Mouse (Mus musculus) ES-Bruce4 (cell line): Measurements from ENCODE around the gene Mt2. TPM values are rescaled to one million over a fixed set of nuclear protein-coding genes. Genes with fewer than 3 reads are reported as not detected.

Experiments
- H3K27ac ChIP-seq: 2 replicates; pipeline ENCODE4 v1.5.1; 2012; ENCODE audit warnings: low read length, inconsistent platforms; ENCODE audit not compliant: insufficient read depth
- H3K27me3 ChIP-seq: 2 replicates; pipeline ENCODE4 v1.6.1; 2012; ENCODE audit warnings: mild to moderate bottlenecking, low read length, inconsistent platforms; ENCODE audit not compliant: control insufficient read depth, poor library complexity, insufficient read depth, severe bottlenecking
- H3K36me3 ChIP-seq: 2 replicates; pipeline ENCODE4 v1.6.1; 2012; ENCODE audit warnings: inconsistent platforms, mild to moderate bottlenecking, low read length, moderate library complexity; ENCODE audit not compliant: control insufficient read depth, poor library complexity, insufficient read depth, severe bottlenecking
- H3K4me1 ChIP-seq: one replicate; pipeline ENCODE4 v1.8.1; 2011; ENCODE audit warnings: low read length; ENCODE audit not compliant: control insufficient read depth, insufficient read depth
- H3K4me3 ChIP-seq: 2 replicates; pipeline ENCODE4 v1.5.1; 2011; ENCODE audit warnings: low read depth, mild to moderate bottlenecking, low read length
- H3K9ac ChIP-seq: 2 replicates; pipeline ENCODE4 v1.6.1; 2012; ENCODE audit warnings: low read depth, mild to moderate bottlenecking, inconsistent platforms; ENCODE audit not compliant: poor library complexity, severe bottlenecking
- H3K9me3 ChIP-seq: replicated peaks from 2 replicates; pipeline ENCODE4 v1.6.1; 2012; ENCODE audit warnings: mild to moderate bottlenecking, low read length, inconsistent platforms; ENCODE audit not compliant: control insufficient read depth, poor library complexity, insufficient read depth, severe bottlenecking
- CTCF ChIP-seq: IDR thresholded peaks from one replicate; pipeline ENCODE4 v1.8.1; 2011; ENCODE audit warnings: low read depth, low read length
- EP300 ChIP-seq: IDR thresholded peaks from 2 replicates; pipeline ENCODE4 v1.6.1; 2011; ENCODE audit warnings: low read depth, low read length; ENCODE audit not compliant: insufficient read depth
- POLR2A ChIP-seq: IDR thresholded peaks from one replicate; pipeline ENCODE4 v1.8.1; 2011; ENCODE audit warnings: low read length; ENCODE audit not compliant: insufficient read depth
- polyA plus RNA-seq: library from polyadenylated mRNA; stranded (reverse); fragments of >200 nt; gene quantifications from 2 replicates; pipeline ENCODE4 v1.2.4, GENCODE M21; 2011; ENCODE audit warnings: low read depth; ENCODE audit not compliant: missing spikeins, insufficient read depth, insufficient read length

The Mt2 gene
- polyA plus RNA-seq, 1 experiment = 1,296 TPM

DNA sequence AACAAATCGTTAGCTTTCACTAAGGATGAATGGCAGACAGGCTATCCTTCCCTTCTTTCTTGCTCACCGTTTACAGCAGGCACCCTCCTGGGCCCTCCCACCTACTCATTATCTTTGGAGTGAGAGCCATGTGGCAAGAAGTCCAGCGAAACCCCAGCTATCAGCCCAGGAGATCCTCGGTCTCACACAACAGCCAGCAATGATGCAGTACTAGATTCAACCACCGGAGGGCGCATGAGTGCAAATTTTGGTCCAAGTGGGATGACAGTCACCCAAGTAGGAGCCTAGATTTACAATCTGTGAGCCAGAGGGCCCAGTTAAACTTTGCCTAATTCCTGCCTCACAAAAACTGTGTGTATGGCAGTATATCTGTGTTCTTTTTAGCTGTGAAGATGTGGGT is 5.2 kb upstream of the Mt2 start:
- Histone ChIP-seq H3K4me3 (no peak overlapping the region), H3K27me3 (no peaks in the 10 kb centered on the region), H3K9me3 (peaks cover 6% of the 10 kb centered on the region; the same call in 1 of the 2 replicates), H3K9ac (no peak overlapping the region), H3K36me3 (no peaks in the 10 kb centered on the region), H3K27ac (no peak overlapping the region), H3K4me1 (no peaks in the 10 kb centered on the region)
- TF ChIP-seq POLR2A = no peak
- TF ChIP-seq CTCF = peak; percentile 90
- TF ChIP-seq EP300 = peak; percentile 52; the same call in 1 of the 2 replicates

- Histone ChIP-seq H3K27ac (no peak overlapping the region), H3K9me3 (peaks cover 6% of the 10 kb centered on the region; the same call in 1 of the 2 replicates), H3K4me1 (peaks cover 1% of the 10 kb centered on the region), H3K4me3 (no peak overlapping the region), H3K9ac (0 out of 2 replicates have a peak overlapping the region, but pooled peaks have one; percentile 11), H3K36me3 (peaks cover 5% of the 10 kb centered on the region; the same call in 1 of the 2 replicates), H3K27me3 (no peaks in the 10 kb centered on the region)
- TF ChIP-seq CTCF (no peak), EP300 (no peak), POLR2A (no peak)
These were observed 2.9 kb upstream of the Mt2 start for GRCm38 (mm10) chr8:94169547-94169946.

GRCm38 (mm10) chr8:94171321-94171755 is 1.1 kb upstream of the Mt2 start:
- Histone ChIP-seq H3K27me3 (no peaks in the 10 kb centered on the region), H3K4me1 (peaks cover 1% of the 10 kb centered on the region), H3K9me3 (peaks cover 6% of the 10 kb centered on the region; the same call in 1 of the 2 replicates), H3K4me3 (peak overlapping the region; percentile 89), H3K27ac (peak overlapping the region; percentile 89), H3K36me3 (peaks cover 5% of the 10 kb centered on the region; the same call in 1 of the 2 replicates), H3K9ac (peak overlapping the region; percentile 92)
- TF ChIP-seq POLR2A (no peak), EP300 (no peak), CTCF (no peak)

- H3K4me3 ChIP-seq = peak overlapping the region; percentile 89
- H3K36me3 ChIP-seq = peaks cover 5% of the 10 kb centered on the region; the same call in 1 of the 2 replicates
- no peaks in the 10 kb centered on the region for H3K9me3 ChIP-seq
- no peaks in the 10 kb centered on the region for H3K27me3 ChIP-seq
- peaks cover 1% of the 10 kb centered on the region for H3K4me1 ChIP-seq
- TF ChIP-seq EP300 = no peak
- no peak for TF ChIP-seq CTCF
- TF ChIP-seq POLR2A = no peak
- H3K9ac ChIP-seq = peak overlapping the region; percentile 92
- H3K27ac ChIP-seq = peak overlapping the region; percentile 89
These were observed 607 bp downstream of the Mt2 start for GRCm38 (mm10) chr8:94172809-94173732.

DNA sequence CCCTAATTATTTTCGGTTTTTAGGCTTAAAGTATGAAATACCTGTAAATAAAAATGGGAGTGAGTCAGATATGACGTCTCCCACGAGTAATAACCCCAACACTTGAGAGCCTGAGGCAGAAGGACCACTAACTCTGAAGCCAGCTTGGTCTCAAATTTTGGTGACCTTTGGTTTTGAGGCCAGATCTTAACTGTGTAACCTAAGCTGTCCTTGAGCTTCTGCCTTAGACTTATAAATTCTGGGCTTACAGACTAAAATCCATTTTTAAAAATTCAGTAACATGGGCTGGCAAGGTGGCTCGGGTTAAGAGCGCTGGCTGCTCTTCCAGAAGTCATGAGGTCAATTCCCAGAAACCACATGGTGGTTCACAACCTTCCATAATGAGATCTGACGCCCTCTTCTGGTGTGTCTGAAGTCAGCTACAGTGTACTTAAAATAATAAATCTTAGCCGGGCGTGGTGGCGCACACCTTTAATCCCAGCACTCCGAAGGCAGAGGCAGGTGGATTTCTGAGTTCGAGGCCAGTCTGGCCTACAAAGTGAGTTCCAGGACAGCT is 1.5 kb downstream of the Mt2 start:
- Histone ChIP-seq H3K36me3 (peaks cover 5% of the 10 kb centered on the region; the same call in 1 of the 2 replicates), H3K27me3 (no peaks in the 10 kb centered on the region), H3K9me3 (no peaks in the 10 kb centered on the region), H3K27ac (peak overlapping the region; percentile 89), H3K4me1 (peaks cover 1% of the 10 kb centered on the region), H3K9ac (peak overlapping the region; percentile 92), H3K4me3 (peak overlapping the region; percentile 89)
- TF ChIP-seq POLR2A (no peak), EP300 (no peak), CTCF (peak; percentile 7)
